Mouse (Mus musculus): Measurements from ENCODE around the gene Fancd2os.

- no peak for TF ChIP-seq POLR2A (IDR thresholded peaks at IDR 0.05; ENCODE audit: borderline replicate concordance, insufficient read depth, low read length)
- TF ChIP-seq CTCF (IDR thresholded peaks at IDR 0.05; ENCODE audit: borderline replicate concordance, insufficient read depth, low read depth, low read length): no peak
These were observed 3.5 kb upstream of the Fancd2os start for GRCm38 (mm10) chr6:113603993-113604392.

Data from cerebellum, adult 2 months (tissue).